Mouse (Mus musculus): Measurements from ENCODE around the gene Abcc3. TPM values are rescaled to one million over a fixed set of nuclear protein-coding genes. Genes with fewer than 3 reads are reported as not detected.

Abcc3 gene
- polyA plus RNA-seq, 1 experiment from 2014 or later, result 0.69 TPM

- no peak for ATAC-seq (ENCODE audit: insufficient number of reproducible peaks, insufficient read depth, low FRiP score, low TSS enrichment)
- H3K27ac ChIP-seq, result no peak overlapping the region
- H3K27me3 ChIP-seq, result no peaks in the 10 kb centered on the region
- no peak overlapping the region for H3K4me3 ChIP-seq
- H3K4me1 ChIP-seq, result no peaks in the 10 kb centered on the region
- WGBS, result 35% methylated on average over 2 of the region's 2 CpGs
- H3K9me3 ChIP-seq, result no peaks in the 10 kb centered on the region
- H3K9ac ChIP-seq, result no peak overlapping the region
- no peak overlapping the region for H3K4me2 ChIP-seq (replicated peaks)
- no peaks in the 10 kb centered on the region for H3K36me3 ChIP-seq
Measured at GRCm38 (mm10) chr11:94379061-94379460, 13.7 kb downstream of the Abcc3 start.

- ATAC-seq (ENCODE audit: insufficient number of reproducible peaks, insufficient read depth, low FRiP score, low TSS enrichment), result no peak
- Histone ChIP-seq H3K9ac (no peak overlapping the region), H3K4me1 (no peaks in the 10 kb centered on the region), H3K27me3 (no peaks in the 10 kb centered on the region), H3K4me2 (replicated peaks) (no peak overlapping the region), H3K4me3 (no peak overlapping the region), H3K27ac (no peak overlapping the region), H3K36me3 (no peaks in the 10 kb centered on the region), H3K9me3 (no peaks in the 10 kb centered on the region)
- WGBS, result 87% methylated on average over 13 of the region's 13 CpGs
Measured at GRCm38 (mm10) chr11:94374276-94374948, 18.4 kb downstream of the Abcc3 start.

GRCm38 (mm10) chr11:94370809-94371208 lies 22.0 kb downstream of the Abcc3 start:
- H3K4me1 ChIP-seq, result no peaks in the 10 kb centered on the region
- no peaks in the 10 kb centered on the region for H3K36me3 ChIP-seq
- no peak overlapping the region for H3K9ac ChIP-seq
- no peaks in the 10 kb centered on the region for H3K9me3 ChIP-seq
- no peak overlapping the region for H3K27ac ChIP-seq
- H3K4me2 ChIP-seq (replicated peaks), result no peak overlapping the region
- no peak for ATAC-seq (ENCODE audit: insufficient number of reproducible peaks, insufficient read depth, low FRiP score, low TSS enrichment)
- WGBS, result 37% methylated on average over 5 of the region's 5 CpGs
- no peaks in the 10 kb centered on the region for H3K27me3 ChIP-seq
- H3K4me3 ChIP-seq, result no peak overlapping the region

GRCm38 (mm10) chr11:94369981-94370380 lies 22.8 kb downstream of the Abcc3 start:
- no peak overlapping the region for H3K27ac ChIP-seq
- H3K9ac ChIP-seq, result no peak overlapping the region
- H3K36me3 ChIP-seq, result no peaks in the 10 kb centered on the region
- H3K27me3 ChIP-seq, result no peaks in the 10 kb centered on the region
- no peak for ATAC-seq (ENCODE audit: insufficient number of reproducible peaks, insufficient read depth, low FRiP score, low TSS enrichment)
- no peak overlapping the region for H3K4me2 ChIP-seq (replicated peaks)
- no peaks in the 10 kb centered on the region for H3K4me1 ChIP-seq
- no peaks in the 10 kb centered on the region for H3K9me3 ChIP-seq
- WGBS, result 77% methylated on average over 6 of the region's 6 CpGs
- H3K4me3 ChIP-seq, result no peak overlapping the region

- ATAC-seq (ENCODE audit: insufficient number of reproducible peaks, insufficient read depth, low FRiP score, low TSS enrichment), result no peak
- Histone ChIP-seq H3K27ac (no peak overlapping the region), H3K9ac (no peak overlapping the region), H3K9me3 (no peaks in the 10 kb centered on the region), H3K4me1 (no peaks in the 10 kb centered on the region), H3K4me2 (replicated peaks) (no peak overlapping the region), H3K36me3 (no peaks in the 10 kb centered on the region), H3K27me3 (no peaks in the 10 kb centered on the region), H3K4me3 (no peak overlapping the region)
- 56% methylated on average over 3 of the region's 3 CpGs for WGBS
Measured at GRCm38 (mm10) chr11:94365340-94365739, 27.5 kb downstream of the Abcc3 start.

DNA sequence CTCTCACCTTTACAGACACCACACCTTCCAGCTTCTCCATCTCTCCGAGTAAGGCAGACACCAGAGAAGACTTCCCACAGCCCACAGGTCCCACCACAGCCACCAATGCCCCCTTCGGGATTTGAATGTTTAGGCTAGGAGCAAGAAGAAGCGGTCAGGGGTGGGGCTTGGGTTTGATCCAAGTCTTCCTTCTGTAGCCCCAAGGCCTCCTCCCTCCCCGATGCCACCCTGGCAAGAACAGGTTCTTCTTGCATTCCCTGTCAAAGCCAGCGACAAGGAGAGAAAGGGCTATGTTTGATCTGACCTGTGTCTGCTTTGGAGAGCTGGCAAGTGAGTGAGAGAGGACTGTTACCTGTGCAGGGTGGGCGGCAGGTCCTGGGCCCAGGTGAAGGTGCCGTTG lies 29.1 kb downstream of the Abcc3 start:
- H3K9ac ChIP-seq, result no peak overlapping the region
- no peak overlapping the region for H3K4me3 ChIP-seq
- no peak overlapping the region for H3K4me2 ChIP-seq (replicated peaks)
- ATAC-seq (ENCODE audit: insufficient number of reproducible peaks, insufficient read depth, low FRiP score, low TSS enrichment), result no peak
- H3K36me3 ChIP-seq, result no peaks in the 10 kb centered on the region
- 82% methylated on average over 7 of the region's 7 CpGs for WGBS
- H3K9me3 ChIP-seq, result no peaks in the 10 kb centered on the region
- no peaks in the 10 kb centered on the region for H3K4me1 ChIP-seq
- H3K27me3 ChIP-seq, result no peaks in the 10 kb centered on the region
- H3K27ac ChIP-seq, result no peak overlapping the region

- H3K27me3 ChIP-seq, result no peaks in the 10 kb centered on the region
- H3K9me3 ChIP-seq, result no peaks in the 10 kb centered on the region
- WGBS, result 82% methylated on average over 5 of the region's 5 CpGs
- no peak overlapping the region for H3K4me3 ChIP-seq
- no peak overlapping the region for H3K9ac ChIP-seq
- no peaks in the 10 kb centered on the region for H3K36me3 ChIP-seq
- ATAC-seq (ENCODE audit: insufficient number of reproducible peaks, insufficient read depth, low FRiP score, low TSS enrichment), result no peak
- H3K4me2 ChIP-seq (replicated peaks), result no peak overlapping the region
- H3K4me1 ChIP-seq, result no peaks in the 10 kb centered on the region
- H3K27ac ChIP-seq, result no peak overlapping the region
Measured at GRCm38 (mm10) chr11:94362101-94362500, 30.7 kb downstream of the Abcc3 start.

GRCm38 (mm10) chr11:94361166-94361870 lies 31.5 kb downstream of the Abcc3 start:
- H3K9ac ChIP-seq, result no peak overlapping the region
- H3K27ac ChIP-seq, result no peak overlapping the region
- H3K36me3 ChIP-seq, result no peaks in the 10 kb centered on the region
- no peaks in the 10 kb centered on the region for H3K4me1 ChIP-seq
- H3K9me3 ChIP-seq, result no peaks in the 10 kb centered on the region
- no peaks in the 10 kb centered on the region for H3K27me3 ChIP-seq
- WGBS, result 91% methylated on average over 14 of the region's 14 CpGs
- no peak for ATAC-seq (ENCODE audit: insufficient number of reproducible peaks, insufficient read depth, low FRiP score, low TSS enrichment)
- H3K4me2 ChIP-seq (replicated peaks), result no peak overlapping the region
- H3K4me3 ChIP-seq, result no peak overlapping the region

DNA sequence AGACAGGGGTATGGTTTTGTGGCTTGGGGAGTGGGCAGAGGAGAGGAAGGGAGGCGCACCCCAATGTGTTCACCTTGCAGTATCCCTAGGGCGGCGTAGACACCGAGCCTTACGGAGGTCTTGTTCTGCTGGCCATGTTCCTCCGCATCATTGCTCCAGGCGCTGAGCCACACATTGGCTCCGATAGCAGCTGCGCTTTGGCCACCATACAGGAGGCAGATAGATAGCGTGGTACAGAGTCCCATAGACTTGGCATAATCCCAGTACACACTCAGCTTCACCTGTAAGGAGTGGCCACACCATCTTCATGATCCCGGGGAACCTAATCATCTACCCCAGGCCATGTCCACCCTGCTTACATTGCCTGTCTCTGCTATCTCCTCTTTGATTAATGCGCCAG lies 33.6 kb downstream of the Abcc3 start:
- H3K4me2 ChIP-seq (replicated peaks), result no peak overlapping the region
- no peaks in the 10 kb centered on the region for H3K4me1 ChIP-seq
- no peaks in the 10 kb centered on the region for H3K9me3 ChIP-seq
- no peaks in the 10 kb centered on the region for H3K36me3 ChIP-seq
- H3K4me3 ChIP-seq, result no peak overlapping the region
- no peaks in the 10 kb centered on the region for H3K27me3 ChIP-seq
- ATAC-seq (ENCODE audit: insufficient number of reproducible peaks, insufficient read depth, low FRiP score, low TSS enrichment), result no peak
- 96% methylated on average over 12 of the region's 12 CpGs for WGBS
- no peak overlapping the region for H3K27ac ChIP-seq
- H3K9ac ChIP-seq, result no peak overlapping the region

- WGBS, result 85% methylated on average over 9 of the region's 9 CpGs
- no peak for ATAC-seq (ENCODE audit: insufficient number of reproducible peaks, insufficient read depth, low FRiP score, low TSS enrichment)
Measured at GRCm38 (mm10) chr11:94355521-94356217, 37.1 kb downstream of the Abcc3 start.

GRCm38 (mm10) chr11:94351094-94351493 lies 41.7 kb downstream of the Abcc3 start:
- no peak overlapping the region for H3K4me2 ChIP-seq (replicated peaks)
- H3K4me1 ChIP-seq, result no peaks in the 10 kb centered on the region
- H3K9ac ChIP-seq, result no peak overlapping the region
- ATAC-seq (ENCODE audit: insufficient number of reproducible peaks, insufficient read depth, low FRiP score, low TSS enrichment), result no peak
- H3K27ac ChIP-seq, result no peak overlapping the region
- no peak overlapping the region for H3K4me3 ChIP-seq
- 35% methylated on average over 3 of the region's 3 CpGs for WGBS
- H3K36me3 ChIP-seq, result no peaks in the 10 kb centered on the region
- H3K9me3 ChIP-seq, result no peaks in the 10 kb centered on the region
- H3K27me3 ChIP-seq, result no peaks in the 10 kb centered on the region

More at GRCm38 (mm10) chr11:94355521-94356217, 37.1 kb downstream of the Abcc3 start:
- Histone ChIP-seq H3K4me1 (no peaks in the 10 kb centered on the region), H3K27ac (no peak overlapping the region), H3K4me2 (replicated peaks) (no peak overlapping the region), H3K9me3 (no peaks in the 10 kb centered on the region), H3K9ac (no peak overlapping the region), H3K4me3 (no peak overlapping the region), H3K36me3 (no peaks in the 10 kb centered on the region), H3K27me3 (no peaks in the 10 kb centered on the region)

GRCm38 (mm10) chr11:94350337-94350736 lies 42.5 kb downstream of the Abcc3 start:
- WGBS, result 91% methylated on average over 1 of the region's 1 CpGs
- H3K36me3 ChIP-seq, result no peaks in the 10 kb centered on the region
- H3K27me3 ChIP-seq, result no peaks in the 10 kb centered on the region
- H3K4me2 ChIP-seq (replicated peaks), result no peak overlapping the region
- no peaks in the 10 kb centered on the region for H3K4me1 ChIP-seq
- no peak for ATAC-seq (ENCODE audit: insufficient number of reproducible peaks, insufficient read depth, low FRiP score, low TSS enrichment)
- H3K9ac ChIP-seq, result no peak overlapping the region
- no peaks in the 10 kb centered on the region for H3K9me3 ChIP-seq
- H3K27ac ChIP-seq, result no peak overlapping the region
- H3K4me3 ChIP-seq, result no peak overlapping the region
